In genomic region chr15:82016101-82016808, GRCm38 (mm10) we compare ENCODE assay signal across 8 mouse cellular contexts. TPM values are rescaled to one million over a fixed set of nuclear protein-coding genes. Genes with fewer than 3 reads are reported as not detected.
DNase-seq lines count a peak whose midpoint lies in the region; ATAC-seq and TF ChIP-seq lines count a peak whose summit lies in the region.

No protein-coding gene starts in this region.

- no peak for TF ChIP-seq EP300 in lung, postnatal 0 days (IDR thresholded peaks at IDR 0.05)

- peak overlapping the region; percentile 97 for H3K4me3 ChIP-seq in hindbrain, embryonic 10.5 days
- peak overlapping the region; percentile 84 for H3K4me3 ChIP-seq in lung, postnatal 0 days (ENCODE audit: low read depth, low read length)

- peak; percentile 57 for TF ChIP-seq CTCF in lung, postnatal 0 days (IDR thresholded peaks at IDR 0.05)

- ATAC-seq in lung, postnatal 0 days = peak; percentile 97

- DNase-seq in MEL-GATA-1-ER (ENCODE audit: extremely low read depth, low read depth) = peak; percentile 96
- DNase-seq in cerebellum, adult 8-10 months = peak; percentile 100
- DNase-seq in forelimb bud, embryonic 11.5 days (ENCODE audit: low read depth, low spot score) = peak; percentile 98
- DNase-seq in hindbrain, embryonic 10.5 days (ENCODE audit: low spot score) = peak; percentile 99
- peak; percentile 99 for DNase-seq in layer of hippocampus, adult 9-11 months
- DNase-seq in lung, postnatal 0 days (ENCODE audit: low spot score) = peak; percentile 98
- peak; percentile 99 for DNase-seq in ovary, postnatal 14 days (ENCODE audit: low spot score)
- DNase-seq in thymus, postnatal 14 days = peak; percentile 100

- H3K9me3 ChIP-seq in hindbrain, embryonic 10.5 days = no peaks in the 10 kb centered on the region
- H3K9me3 ChIP-seq in lung, postnatal 0 days (ENCODE audit: low read length) = no peaks in the 10 kb centered on the region

- peak overlapping the region; percentile 96 for H3K4me2 ChIP-seq in lung, postnatal 0 days (replicated peaks; ENCODE audit: low read depth, low read length)

- H3K9ac ChIP-seq in lung, postnatal 0 days (replicated peaks; ENCODE audit: low read depth) = peak overlapping the region; percentile 76

- peak overlapping the region; percentile 90 for H3K27ac ChIP-seq in hindbrain, embryonic 10.5 days
- H3K27ac ChIP-seq in lung, postnatal 0 days (ENCODE audit: low read length) = peak overlapping the region; percentile 88

- no peaks in the 10 kb centered on the region for H3K27me3 ChIP-seq in hindbrain, embryonic 10.5 days (ENCODE audit: insufficient read depth, poor library complexity, severe bottlenecking)
- no peaks in the 10 kb centered on the region for H3K27me3 ChIP-seq in lung, postnatal 0 days (replicated peaks; ENCODE audit: insufficient read depth, low read length)

- WGBS in hindbrain, embryonic 10.5 days = under 1% methylated on average over 53 of the region's 53 CpGs
- under 1% methylated on average over 53 of the region's 53 CpGs for WGBS in lung, postnatal 0 days

- peaks cover 32% of the 10 kb centered on the region for H3K36me3 ChIP-seq in hindbrain, embryonic 10.5 days
- H3K36me3 ChIP-seq in lung, postnatal 0 days (ENCODE audit: insufficient read depth, low read length) = no peaks in the 10 kb centered on the region

- peaks cover 25% of the 10 kb centered on the region for H3K4me1 ChIP-seq in hindbrain, embryonic 10.5 days (replicated peaks)
- peaks cover 6% of the 10 kb centered on the region; the same call in 1 of the 2 replicates for H3K4me1 ChIP-seq in lung, postnatal 0 days (ENCODE audit: insufficient read depth, low read depth, low read length)

RNA-seq across cellular contexts. Expression of gene Desi1, which starts 17.4 kb away (rescaled TPM):
- 36.4 and 39.7 TPM in 2 replicates for polyA plus RNA-seq in hindbrain, embryonic 10.5 days (2016; fragmentation: Nextera tagmentation; extraction: Ambion mirVana)
- polyA plus RNA-seq in lung, postnatal 0 days (2015; fragmentation: Nextera tagmentation; extraction: Ambion mirVana) = 14.5 and 17.1 TPM in 2 replicates

RNA-seq across cellular contexts. Expression of gene Xrcc6, which starts 28.6 kb away (rescaled TPM):
- polyA plus RNA-seq in hindbrain, embryonic 10.5 days (2016; fragmentation: Nextera tagmentation; extraction: Ambion mirVana) = 62.1 and 75.1 TPM in 2 replicates
- polyA plus RNA-seq in lung, postnatal 0 days (2015; fragmentation: Nextera tagmentation; extraction: Ambion mirVana) = 19.6 and 24.6 TPM in 2 replicates

RNA-seq across cellular contexts. Expression of gene Snu13, which starts 31.1 kb away (rescaled TPM):
- 276 and 351 TPM in 2 replicates for polyA plus RNA-seq in hindbrain, embryonic 10.5 days (2016; fragmentation: Nextera tagmentation; extraction: Ambion mirVana)
- 131 and 139 TPM in 2 replicates for polyA plus RNA-seq in lung, postnatal 0 days (2015; fragmentation: Nextera tagmentation; extraction: Ambion mirVana)

RNA-seq across cellular contexts. Expression of gene 1700029P11Rik, which starts 35.9 kb away (rescaled TPM):
- polyA plus RNA-seq in hindbrain, embryonic 10.5 days (2016; fragmentation: Nextera tagmentation; extraction: Ambion mirVana) = not detected in 2 replicates
- polyA plus RNA-seq in lung, postnatal 0 days (2015; fragmentation: Nextera tagmentation; extraction: Ambion mirVana) = not detected in 2 replicates

RNA-seq across cellular contexts. Expression of gene 4930407I10Rik, which starts 42.7 kb away (rescaled TPM):
- polyA plus RNA-seq in hindbrain, embryonic 10.5 days (2016; fragmentation: Nextera tagmentation; extraction: Ambion mirVana) = not detected in 2 replicates
- polyA plus RNA-seq in lung, postnatal 0 days (2015; fragmentation: Nextera tagmentation; extraction: Ambion mirVana) = not detected in 2 replicates

Comparison
In these comparisons a context has a peak if more than half of its experiments do, and no peak if none do; other contexts are left out.
1. Peak in every context shown above with its lines: DNase-seq, ATAC-seq, H3K4me3 ChIP-seq and H3K27ac ChIP-seq.